Mouse (Mus musculus) heart, postnatal 10 days (tissue): ENCODE results near the gene 2310011J03Rik. TPM values are rescaled to one million over a fixed set of nuclear protein-coding genes. Genes with fewer than 3 reads are reported as not detected.

Experiments
- DNase-seq, 2 experiments: peaks; one replicate each; pipeline ENCODE4 v3.0.0; 2021
- intact Hi-C: fragments of 180-260 bp; cut with DNase I; formaldehyde crosslinking; loops from one replicate; pipeline ENCODE4 v1.15.1; 2025
- microRNA-seq, 2 experiments: library from miRNA; unstranded; fragments of <30 nt; microRNA quantifications; one replicate each; pipeline ENCODE4 v1.2.0; 2022
- total RNA-seq, 2 experiments: library from RNA; stranded (reverse); gene quantifications; 2 replicates each; pipeline ENCODE4 v1.2.3; 2021

2310011J03Rik gene
- total RNA-seq, 2 experiments from 2014 or later, result 15.3 to 17.9 TPM

- DNase-seq, result no peak
- intact Hi-C loops, result no loop called here
Measured at GRCm38 (mm10) chr10:80271870-80272585, 48.3 kb downstream of the 2310011J03Rik start.

- intact Hi-C loops, result no loop called here
- no peak for DNase-seq
Measured at GRCm38 (mm10) chr10:80271186-80271843, 49.0 kb downstream of the 2310011J03Rik start.

GRCm38 (mm10) chr10:80270734-80271181 is 49.6 kb downstream of the 2310011J03Rik start:
- DNase-seq, result no peak
- intact Hi-C loops, result no loop called here

- intact Hi-C loops, result no loop called here
Measured at GRCm38 (mm10) chr10:80270099-80270498, 50.2 kb downstream of the 2310011J03Rik start.

More at GRCm38 (mm10) chr10:80270099-80270498, 50.2 kb downstream of the 2310011J03Rik start:
- no peak for DNase-seq

Small RNA genes lying within 50 kb of the gene (microRNA-seq; reads per million reads assigned to microRNA genes)
- gene Mir6911, result 0.70 to 1.9 reads per million in 2 experiments

Other genes with a start within 250 kb of the 2310011J03Rik start
- gene Sbno2, start 215.0 kb downstream of the 2310011J03Rik start, total RNA-seq, result 10 to 100 TPM; 15.1 to 17.6 TPM
- 100 to 1,000 TPM; 110 to 112 TPM for gene Stk11, start 204.7 kb downstream of the 2310011J03Rik start, total RNA-seq
- gene Atp5d, start 181.9 kb downstream of the 2310011J03Rik start, total RNA-seq, result 1,000 to 10,000 TPM; 1,058 to 1,125 TPM
- 1 to 10 TPM; 3.2 to 4.1 TPM for gene Cbarp, start 179.7 kb downstream of the 2310011J03Rik start, total RNA-seq
- gene Midn, start 172.3 kb downstream of the 2310011J03Rik start, total RNA-seq, result 100 to 1,000 TPM; 132 to 190 TPM
- gene Cirbp, start 154.6 kb downstream of the 2310011J03Rik start, total RNA-seq, result 100 to 1,000 TPM; 113 to 134 TPM
- 1 to 10 TPM; 3.1 to 3.4 TPM for gene 1600002K03Rik, start 147.6 kb downstream of the 2310011J03Rik start, total RNA-seq
- gene Efna2, start 141.1 kb downstream of the 2310011J03Rik start, total RNA-seq, result 1 to 10 TPM; 1.4 to 1.7 TPM
- 10 to 100 TPM; 20.3 to 23.1 TPM for gene Mum1, start 94.1 kb downstream of the 2310011J03Rik start, total RNA-seq
- 100 to 1,000 TPM; 609 to 639 TPM for gene Ndufs7, start 71.4 kb downstream of the 2310011J03Rik start, total RNA-seq
- gene Gamt, start 59.5 kb downstream of the 2310011J03Rik start, total RNA-seq, result 10 to 100 TPM; 19.3 to 21.3 TPM
- gene Dazap1, start 59.1 kb downstream of the 2310011J03Rik start, total RNA-seq, result 10 to 100 TPM; 86.4 to 95.4 TPM
- gene Rps15, start 28.1 kb downstream of the 2310011J03Rik start, total RNA-seq, result 100 to 1,000 TPM; 859 to 871 TPM
- 1 to 10 TPM; 4.7 to 5.0 TPM for gene Apc2, start 24.6 kb downstream of the 2310011J03Rik start, total RNA-seq
- gene Pcsk4, start 9.0 kb upstream of the 2310011J03Rik start, total RNA-seq, result 1 to 10 TPM; 1.7 to 1.8 TPM
- gene Reep6, start 9.4 kb upstream of the 2310011J03Rik start, total RNA-seq, result 1 to 10 TPM; 2.2 to 2.4 TPM
- gene Adamtsl5, start 27.9 kb upstream of the 2310011J03Rik start, total RNA-seq, result 10 to 100 TPM; 36.9 to 42.9 TPM
- gene Plk5, start 35.9 kb upstream of the 2310011J03Rik start, total RNA-seq, result under 1 TPM in 1 of 2 experiments, not detected in 1; 0.25 TPM
- 10 to 100 TPM; 12.7 to 16.1 TPM for gene Mex3d, start 67.1 kb upstream of the 2310011J03Rik start, total RNA-seq
- gene Mbd3, start 79.0 kb upstream of the 2310011J03Rik start, total RNA-seq, result 100 to 1,000 TPM; 102 to 105 TPM
- gene Uqcr11, start 86.3 kb upstream of the 2310011J03Rik start, total RNA-seq, result 1,000 to 10,000 TPM; 1,658 to 1,691 TPM
- gene Tcf3, start 113.1 kb upstream of the 2310011J03Rik start, total RNA-seq, result 10 to 100 TPM; 40.3 to 51.8 TPM
- gene Onecut3, start 174.3 kb upstream of the 2310011J03Rik start, total RNA-seq, result not detected
- gene Atp8b3, start 218.6 kb upstream of the 2310011J03Rik start, total RNA-seq, result not detected
- 10 to 100 TPM; 20.3 to 21.5 TPM for gene Rexo1, start 241.0 kb upstream of the 2310011J03Rik start, total RNA-seq